Mouse (Mus musculus) spleen, adult 2 months (tissue): ENCODE measurements around the gene Utp20. TPM values are rescaled to one million over a fixed set of nuclear protein-coding genes. Genes with fewer than 3 reads are reported as not detected.
"Not testable (repeated sequence)": the region's sequence is repeated elsewhere in the genome, so short reads cannot be mapped to it uniquely, and the experiment has no call there.

ENCODE experiments used
- DNase-seq, 2 experiments: peaks; one replicate each; pipeline versions ENCODE4 v3.0.0 to v3.0.0-alpha.2; 2012 to 2021; ENCODE audit warnings: low spot score in 2 of 2, low read depth in 1 of 2
- H3K27ac ChIP-seq: fragments of 200-500 bp; 2 replicates; pipeline ENCODE4 v1.5.1; 2012; ENCODE audit warnings: low read length, inconsistent platforms; ENCODE audit not compliant: insufficient read depth
- H3K27me3 ChIP-seq: fragments of 200-500 bp; 2 replicates; pipeline ENCODE4 v1.6.1; 2012; ENCODE audit warnings: mild to moderate bottlenecking, moderate library complexity, low read length, inconsistent platforms; ENCODE audit not compliant: control insufficient read depth, insufficient read depth
- H3K36me3 ChIP-seq: fragments of 200-500 bp; 2 replicates; pipeline ENCODE4 v1.6.1; 2012; ENCODE audit warnings: mild to moderate bottlenecking, low read length, inconsistent platforms; ENCODE audit not compliant: control insufficient read depth, insufficient read depth
- H3K4me1 ChIP-seq: fragments of 200-500 bp; 2 replicates; pipeline ENCODE4 v1.6.1; 2011; ENCODE audit warnings: inconsistent platforms; ENCODE audit not compliant: control insufficient read depth, insufficient read depth, insufficient read length
- H3K4me3 ChIP-seq: fragments of 200-500 bp; 2 replicates; pipeline ENCODE4 v1.5.1; 2011; ENCODE audit warnings: mild to moderate bottlenecking, inconsistent platforms; ENCODE audit not compliant: insufficient read depth, insufficient read length; ENCODE audit errors: extremely low read depth
- CTCF ChIP-seq: fragments of 200-500 bp; IDR thresholded peaks from 2 replicates; pipeline ENCODE4 v1.5.1; 2011; ENCODE audit warnings: mild to moderate bottlenecking, inconsistent platforms; ENCODE audit not compliant: insufficient read depth, insufficient read length, insufficient replicate concordance; ENCODE audit errors: extremely low read depth
- POLR2A ChIP-seq: fragments of 200-500 bp; IDR thresholded peaks from 2 replicates; pipeline ENCODE4 v1.6.1; 2011; ENCODE audit warnings: low read depth, low read length, inconsistent platforms
- WGBS: fragments of 180-500 bp; shearing (Covaris S2); methylation state at CpG from one replicate; pipeline ENCODE4 v1.1.7; 2018; 5-methylcytosine and 5-hydroxymethylcytosine counted together
- polyA plus RNA-seq: library from polyadenylated mRNA; depleted of rRNA; stranded (reverse); fragments of >200 nt; gene quantifications from 2 replicates; pipeline ENCODE4 v1.2.3, GENCODE M21; 2012

Gene Utp20
- polyA plus RNA-seq, 1 experiment = 4.2 TPM

- TF ChIP-seq POLR2A = no peak
- no peak for TF ChIP-seq CTCF
- no peak for DNase-seq
- Histone ChIP-seq H3K27me3 (no peaks in the 10 kb centered on the region), H3K27ac (no peak overlapping the region), H3K36me3 (peaks cover 13% of the 10 kb centered on the region), H3K4me1 (no peaks in the 10 kb centered on the region), H3K4me3 (no peak overlapping the region)
These were observed 32.9 kb downstream of the Utp20 start for GRCm38 (mm10) chr10:88793671-88794070.

- H3K4me1 ChIP-seq = no peaks in the 10 kb centered on the region
- TF ChIP-seq POLR2A = no peak
- no peak for TF ChIP-seq CTCF
- DNase-seq = no peak
- WGBS = 91% methylated on average over 5 of the region's 5 CpGs
- peaks cover 23% of the 10 kb centered on the region for H3K36me3 ChIP-seq
- no peaks in the 10 kb centered on the region for H3K27me3 ChIP-seq
- no peak overlapping the region for H3K27ac ChIP-seq
- no peak overlapping the region for H3K4me3 ChIP-seq
These were observed 42.1 kb downstream of the Utp20 start for GRCm38 (mm10) chr10:88784513-88784931.

GRCm38 (mm10) chr10:88783941-88784340 lies 42.7 kb downstream of the Utp20 start:
- Histone ChIP-seq H3K4me1 (no peaks in the 10 kb centered on the region), H3K4me3 (no peak overlapping the region), H3K27me3 (no peaks in the 10 kb centered on the region), H3K27ac (no peak overlapping the region), H3K36me3 (peaks cover 25% of the 10 kb centered on the region)
- 91% methylated on average over 5 of the region's 5 CpGs for WGBS
- no peak for DNase-seq
- TF ChIP-seq CTCF (no peak), POLR2A (no peak)

GRCm38 (mm10) chr10:88783135-88783534 lies 43.5 kb downstream of the Utp20 start:
- DNase-seq, H3K4me1 ChIP-seq, H3K27me3 ChIP-seq, H3K27ac ChIP-seq, H3K4me3 ChIP-seq: not testable (repeated sequence)
- 76% methylated on average over 2 of the region's 2 CpGs for WGBS
- H3K36me3 ChIP-seq = peaks cover 24% of the 10 kb centered on the region

GRCm38 (mm10) chr10:88780716-88781115 lies 45.9 kb downstream of the Utp20 start:
- no peak for TF ChIP-seq CTCF
- TF ChIP-seq POLR2A = no peak
- DNase-seq = no peak
- no peaks in the 10 kb centered on the region for H3K4me1 ChIP-seq
- no peaks in the 10 kb centered on the region for H3K27me3 ChIP-seq
- no peak overlapping the region for H3K4me3 ChIP-seq
- 90% methylated on average over 4 of the region's 4 CpGs for WGBS
- H3K36me3 ChIP-seq = peaks cover 27% of the 10 kb centered on the region
- H3K27ac ChIP-seq = no peak overlapping the region

- Histone ChIP-seq H3K27me3 (no peaks in the 10 kb centered on the region), H3K4me1 (no peaks in the 10 kb centered on the region), H3K27ac (no peak overlapping the region), H3K36me3 (peaks cover 26% of the 10 kb centered on the region), H3K4me3 (no peak overlapping the region)
- TF ChIP-seq POLR2A (no peak), CTCF (no peak)
- no peak for DNase-seq
- WGBS = 88% methylated on average over 6 of the region's 6 CpGs
These were observed 50.4 kb downstream of the Utp20 start for GRCm38 (mm10) chr10:88776206-88776605.

GRCm38 (mm10) chr10:88772965-88773364 lies 53.6 kb downstream of the Utp20 start:
- not testable (repeated sequence) for H3K4me3 ChIP-seq, H3K27me3 ChIP-seq, H3K27ac ChIP-seq, DNase-seq, H3K4me1 ChIP-seq
- peaks cover 35% of the 10 kb centered on the region for H3K36me3 ChIP-seq
- 89% methylated on average over 5 of the region's 5 CpGs for WGBS

- H3K36me3 ChIP-seq = peaks cover 34% of the 10 kb centered on the region
- no peak overlapping the region for H3K27ac ChIP-seq
- H3K4me1 ChIP-seq = no peaks in the 10 kb centered on the region
- 95% methylated on average over 7 of the region's 7 CpGs for WGBS
- no peaks in the 10 kb centered on the region for H3K27me3 ChIP-seq
- no peak for TF ChIP-seq POLR2A
- no peak for TF ChIP-seq CTCF
- no peak overlapping the region for H3K4me3 ChIP-seq
- no peak for DNase-seq
These were observed 56.9 kb downstream of the Utp20 start for GRCm38 (mm10) chr10:88769676-88770075.
